Mouse (Mus musculus) forebrain, embryonic 13.5 days (tissue): ENCODE measurements at regions not wholly inside any gene's neighbourhood (a gene's known extent, or its start where the extent isn't known, plus 50 kb on each side); places are given as distances from the start of the nearest gene placed in this dataset.

Source experiments
- ATAC-seq: fragments of 200-750 bp; cut with Nextera tagmentation; 2 replicates; pipeline ENCODE4 v1.8.0; 2017
- H3K27ac ChIP-seq: fragments of 300-500 bp; sonication (generic); 2 replicates; pipeline ENCODE4 v1.5.1; 2015; ENCODE audit warnings: inconsistent platforms, mild to moderate bottlenecking, moderate library complexity
- H3K27me3 ChIP-seq: fragments of 300-500 bp; sonication (generic); 2 replicates; pipeline ENCODE4 v1.6.1; 2015; ENCODE audit warnings: mild to moderate bottlenecking, inconsistent platforms
- H3K36me3 ChIP-seq: fragments of 300-500 bp; sonication (generic); 2 replicates; pipeline ENCODE4 v1.6.1; 2015; ENCODE audit warnings: mild to moderate bottlenecking, inconsistent platforms; ENCODE audit not compliant: poor library complexity, severe bottlenecking
- H3K4me1 ChIP-seq: fragments of 300-500 bp; sonication (generic); 2 replicates; pipeline ENCODE4 v1.6.1; 2015; ENCODE audit warnings: inconsistent platforms
- H3K4me2 ChIP-seq: fragments of 300-500 bp; sonication (generic); 2 replicates; pipeline ENCODE4 v1.6.1; 2015; ENCODE audit warnings: inconsistent platforms, mild to moderate bottlenecking, moderate library complexity
- H3K4me3 ChIP-seq: fragments of 300-500 bp; sonication (generic); 2 replicates; pipeline ENCODE4 v1.5.1; 2015; ENCODE audit warnings: mild to moderate bottlenecking, inconsistent platforms
- H3K9ac ChIP-seq: fragments of 300-500 bp; sonication (generic); 2 replicates; pipeline ENCODE4 v1.6.1; 2015; ENCODE audit warnings: mild to moderate bottlenecking, inconsistent platforms
- H3K9me3 ChIP-seq: fragments of 300-500 bp; sonication (generic); replicated peaks from 2 replicates; pipeline ENCODE4 v1.6.1; 2016; ENCODE audit warnings: inconsistent platforms
- WGBS: fragments of 180-500 bp; shearing (Covaris S2); methylation state at CpG from one replicate; pipeline ENCODE4 v1.1.7; 2015; 5-methylcytosine and 5-hydroxymethylcytosine counted together

GRCm38 (mm10) chr2:45196511-45196910, 79.3 kb upstream of the Zeb2 start:
- Histone ChIP-seq H3K4me2 (no peak overlapping the region), H3K27ac (no peak overlapping the region), H3K36me3 (no peaks in the 10 kb centered on the region), H3K27me3 (no peaks in the 10 kb centered on the region), H3K4me1 (no peaks in the 10 kb centered on the region), H3K4me3 (no peak overlapping the region), H3K9ac (no peak overlapping the region), H3K9me3 (no peaks in the 10 kb centered on the region)
- no peak for ATAC-seq
- WGBS, result 96% methylated on average over 4 of the region's 4 CpGs

DNA sequence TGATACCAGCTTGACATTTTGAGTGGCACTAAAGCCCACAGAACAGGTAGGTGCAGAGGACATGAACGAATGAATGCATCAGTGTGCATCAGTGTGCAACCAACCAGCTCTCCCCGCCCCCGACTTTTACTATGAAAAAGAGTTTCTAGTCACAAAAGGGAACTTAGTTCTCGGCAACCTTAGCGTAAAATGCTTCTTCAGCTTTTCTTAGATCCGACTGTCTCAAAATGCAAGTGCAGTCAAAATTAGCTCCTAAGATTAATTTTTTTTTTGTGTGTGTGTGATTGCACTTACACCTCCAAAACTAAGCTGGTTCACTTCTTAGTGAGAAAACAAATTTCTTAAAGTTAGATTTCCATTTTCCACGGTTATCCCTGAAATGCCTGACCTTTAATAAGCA, 77.1 kb upstream of the Zeb2 start:
- H3K9me3 ChIP-seq, result no peaks in the 10 kb centered on the region
- H3K27ac ChIP-seq, result no peak overlapping the region
- no peaks in the 10 kb centered on the region for H3K27me3 ChIP-seq
- H3K9ac ChIP-seq, result no peak overlapping the region
- H3K36me3 ChIP-seq, result no peaks in the 10 kb centered on the region
- H3K4me1 ChIP-seq, result no peaks in the 10 kb centered on the region
- no peak overlapping the region for H3K4me2 ChIP-seq
- ATAC-seq, result no peak
- WGBS, result 69% methylated on average over 7 of the region's 7 CpGs
- H3K4me3 ChIP-seq, result no peak overlapping the region

GRCm38 (mm10) chr2:45185621-45185999, 68.4 kb upstream of the Zeb2 start:
- Histone ChIP-seq H3K4me2 (no peak overlapping the region), H3K9me3 (no peaks in the 10 kb centered on the region), H3K36me3 (no peaks in the 10 kb centered on the region), H3K27me3 (no peaks in the 10 kb centered on the region), H3K4me3 (no peak overlapping the region), H3K9ac (no peak overlapping the region), H3K27ac (peak overlapping the region; percentile 42; the same call in 1 of the 2 replicates), H3K4me1 (peaks cover 25% of the 10 kb centered on the region)
- ATAC-seq, result no peak

DNA sequence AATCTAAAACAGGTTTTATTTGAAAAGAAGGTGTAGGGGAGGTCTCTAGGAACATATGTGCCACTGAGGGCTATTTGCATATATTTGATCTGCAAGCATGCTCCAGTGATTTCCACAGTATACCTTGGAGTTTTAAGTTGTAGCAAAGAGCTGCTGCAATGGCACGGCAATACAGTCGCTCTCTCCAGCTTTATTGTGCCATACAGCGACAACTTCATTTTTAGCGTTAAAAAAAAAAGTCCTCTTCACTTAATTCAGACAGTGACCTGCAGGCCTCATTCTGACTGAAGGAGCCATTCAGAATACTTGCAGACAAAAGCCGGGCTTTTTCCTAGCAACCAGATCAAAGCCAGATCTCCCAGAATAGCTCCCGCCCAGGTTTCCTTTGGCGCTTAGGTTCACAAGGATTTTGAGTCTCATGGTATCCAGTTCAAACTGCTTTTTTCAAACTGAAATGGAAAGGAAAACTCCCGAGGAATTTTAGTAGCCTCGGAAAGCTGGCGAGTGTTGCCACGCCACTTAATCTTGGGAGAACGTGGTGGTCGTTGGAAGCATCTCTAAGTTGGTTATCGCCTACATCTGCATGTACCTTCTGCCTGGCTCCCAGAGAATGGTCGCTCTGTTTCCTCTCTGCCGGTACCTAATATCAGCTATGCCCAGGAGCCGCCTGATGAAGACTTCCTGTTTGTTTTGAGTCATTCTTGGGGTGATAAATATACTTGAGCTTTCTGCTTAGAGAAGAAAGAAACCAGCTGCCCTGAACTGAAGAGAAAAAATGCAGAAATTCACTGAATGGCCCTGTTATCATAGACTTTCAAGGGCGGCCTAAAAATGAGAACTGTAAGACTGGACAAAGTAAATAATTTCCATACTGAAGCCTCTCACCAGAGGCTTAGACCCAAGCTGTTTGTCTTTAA, 67.8 kb upstream of the Zeb2 start:
- no peaks in the 10 kb centered on the region for H3K9me3 ChIP-seq
- 4% methylated on average over 18 of the region's 18 CpGs for WGBS
- H3K36me3 ChIP-seq, result no peaks in the 10 kb centered on the region
- H3K4me3 ChIP-seq, result 0 out of 2 replicates have a peak overlapping the region, but pooled peaks have one; percentile 6
- H3K27me3 ChIP-seq, result no peaks in the 10 kb centered on the region
- H3K27ac ChIP-seq, result peak overlapping the region; percentile 42
- H3K9ac ChIP-seq, result no peak overlapping the region
- H3K4me2 ChIP-seq, result peak overlapping the region; percentile 48
- H3K4me1 ChIP-seq, result peaks cover 25% of the 10 kb centered on the region
- peak; percentile 65; the same call in 1 of the 2 replicates for ATAC-seq

- peak; percentile 29; the same call in 1 of the 2 replicates for ATAC-seq
- Histone ChIP-seq H3K9ac (no peak overlapping the region), H3K36me3 (no peaks in the 10 kb centered on the region), H3K4me1 (peaks cover 25% of the 10 kb centered on the region), H3K9me3 (no peaks in the 10 kb centered on the region), H3K4me2 (0 out of 2 replicates have a peak overlapping the region, but pooled peaks have one; percentile 13), H3K4me3 (no peak overlapping the region), H3K27me3 (no peaks in the 10 kb centered on the region), H3K27ac (no peak overlapping the region)
- 16% methylated on average over 6 of the region's 6 CpGs for WGBS
Observed at GRCm38 (mm10) chr2:45184149-45184548, 67.0 kb upstream of the Zeb2 start.

GRCm38 (mm10) chr2:45182876-45183275, 65.7 kb upstream of the Zeb2 start:
- peaks cover 25% of the 10 kb centered on the region for H3K4me1 ChIP-seq
- no peaks in the 10 kb centered on the region for H3K9me3 ChIP-seq
- H3K27ac ChIP-seq, result no peak overlapping the region
- no peaks in the 10 kb centered on the region for H3K27me3 ChIP-seq
- WGBS, result 25% methylated on average over 1 of the region's 1 CpGs
- no peak overlapping the region for H3K4me2 ChIP-seq
- no peak overlapping the region for H3K4me3 ChIP-seq
- ATAC-seq, result no peak
- no peaks in the 10 kb centered on the region for H3K36me3 ChIP-seq
- no peak overlapping the region for H3K9ac ChIP-seq

DNA sequence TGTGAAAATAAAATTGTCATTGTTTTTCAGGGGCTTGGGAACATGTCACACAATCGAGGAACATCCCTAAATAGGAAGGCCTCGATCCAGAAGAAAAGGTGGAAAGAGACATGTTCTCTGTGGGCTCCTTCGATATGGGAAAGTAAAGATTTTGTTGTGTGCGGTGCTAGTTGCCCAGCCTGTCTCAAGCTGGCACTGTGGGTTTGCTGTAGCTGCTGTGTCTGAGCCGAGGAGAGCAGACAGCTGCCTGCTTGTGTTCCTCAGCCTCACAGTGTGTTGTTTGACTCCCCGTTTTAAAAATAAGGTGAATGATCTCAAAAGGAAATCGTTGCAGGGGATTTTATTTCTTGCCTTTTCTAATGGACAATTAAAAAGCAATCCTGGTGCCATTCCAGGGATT, 64.4 kb upstream of the Zeb2 start:
- H3K27ac ChIP-seq, result no peak overlapping the region
- ATAC-seq, result peak; percentile 65
- H3K4me3 ChIP-seq, result no peak overlapping the region
- no peaks in the 10 kb centered on the region for H3K27me3 ChIP-seq
- no peak overlapping the region for H3K4me2 ChIP-seq
- no peaks in the 10 kb centered on the region for H3K9me3 ChIP-seq
- H3K9ac ChIP-seq, result no peak overlapping the region
- WGBS, result 45% methylated on average over 7 of the region's 7 CpGs
- H3K4me1 ChIP-seq, result peaks cover 25% of the 10 kb centered on the region
- H3K36me3 ChIP-seq, result no peaks in the 10 kb centered on the region

DNA sequence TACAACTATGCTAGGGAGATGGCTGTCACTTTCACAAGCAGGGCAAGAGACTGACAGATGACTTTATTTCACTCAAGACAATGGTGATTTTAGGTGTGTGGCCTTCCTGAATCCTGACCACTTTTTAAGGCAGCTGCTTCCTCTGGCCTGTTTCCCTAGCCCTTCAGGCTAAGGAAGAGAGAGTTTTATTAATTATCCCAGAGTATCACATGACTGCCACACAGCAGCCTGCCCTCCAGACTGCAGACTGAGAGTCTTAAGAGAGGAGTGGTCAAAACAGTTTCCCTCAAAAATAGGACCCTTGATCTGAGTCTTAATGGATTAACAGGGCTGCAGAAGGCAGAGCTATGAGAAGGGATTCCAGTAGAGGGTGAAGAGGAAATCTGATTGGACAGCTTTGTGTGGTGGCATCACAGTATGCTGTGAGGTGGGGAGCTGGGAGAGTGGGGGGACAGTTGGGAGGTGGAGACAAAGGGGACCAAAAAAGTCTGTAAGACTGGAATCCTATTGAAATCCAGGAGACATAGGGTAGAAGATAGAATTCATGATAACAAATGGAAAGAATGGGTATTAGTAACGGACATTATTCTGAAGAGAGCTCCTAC, 61.8 kb upstream of the Zeb2 start:
- 88% methylated on average over 1 of the region's 1 CpGs for WGBS
- H3K36me3 ChIP-seq, result no peaks in the 10 kb centered on the region
- no peaks in the 10 kb centered on the region for H3K27me3 ChIP-seq
- H3K4me1 ChIP-seq, result peaks cover 8% of the 10 kb centered on the region
- no peak overlapping the region for H3K27ac ChIP-seq
- no peak overlapping the region for H3K9ac ChIP-seq
- no peak overlapping the region for H3K4me2 ChIP-seq
- peaks cover 7% of the 10 kb centered on the region; the same call in 1 of the 2 replicates for H3K9me3 ChIP-seq
- peak; percentile 52; the same call in 1 of the 2 replicates for ATAC-seq
- no peak overlapping the region for H3K4me3 ChIP-seq

DNA sequence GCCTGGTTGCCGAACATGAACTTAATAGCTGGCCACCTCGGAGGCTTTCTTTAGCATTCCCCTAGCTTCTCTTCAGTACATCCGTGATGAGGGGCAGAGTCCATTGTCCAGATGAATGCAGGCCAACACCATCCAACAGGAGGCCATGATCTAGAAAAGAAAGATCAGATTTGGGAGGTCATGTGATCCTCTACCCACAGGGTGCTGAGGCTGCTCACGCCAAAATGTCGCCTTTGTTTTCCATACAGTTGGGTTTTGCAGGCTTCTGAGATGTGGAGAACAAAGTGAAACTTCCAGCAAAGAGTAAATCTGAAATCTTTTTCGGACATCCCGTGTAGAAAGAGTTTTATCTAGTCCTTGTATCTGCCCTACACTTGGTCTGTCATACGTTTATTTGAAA, 55.2 kb upstream of the Zeb2 start:
- H3K4me3 ChIP-seq, result no peak overlapping the region
- H3K4me2 ChIP-seq, result no peak overlapping the region
- 78% methylated on average over 8 of the region's 8 CpGs for WGBS
- peaks cover 3% of the 10 kb centered on the region; the same call in 1 of the 2 replicates for H3K27me3 ChIP-seq
- no peak overlapping the region for H3K27ac ChIP-seq
- peaks cover 7% of the 10 kb centered on the region; the same call in 1 of the 2 replicates for H3K9me3 ChIP-seq
- H3K4me1 ChIP-seq, result peaks cover 29% of the 10 kb centered on the region
- no peak overlapping the region for H3K9ac ChIP-seq
- no peak for ATAC-seq
- H3K36me3 ChIP-seq, result no peaks in the 10 kb centered on the region

DNA sequence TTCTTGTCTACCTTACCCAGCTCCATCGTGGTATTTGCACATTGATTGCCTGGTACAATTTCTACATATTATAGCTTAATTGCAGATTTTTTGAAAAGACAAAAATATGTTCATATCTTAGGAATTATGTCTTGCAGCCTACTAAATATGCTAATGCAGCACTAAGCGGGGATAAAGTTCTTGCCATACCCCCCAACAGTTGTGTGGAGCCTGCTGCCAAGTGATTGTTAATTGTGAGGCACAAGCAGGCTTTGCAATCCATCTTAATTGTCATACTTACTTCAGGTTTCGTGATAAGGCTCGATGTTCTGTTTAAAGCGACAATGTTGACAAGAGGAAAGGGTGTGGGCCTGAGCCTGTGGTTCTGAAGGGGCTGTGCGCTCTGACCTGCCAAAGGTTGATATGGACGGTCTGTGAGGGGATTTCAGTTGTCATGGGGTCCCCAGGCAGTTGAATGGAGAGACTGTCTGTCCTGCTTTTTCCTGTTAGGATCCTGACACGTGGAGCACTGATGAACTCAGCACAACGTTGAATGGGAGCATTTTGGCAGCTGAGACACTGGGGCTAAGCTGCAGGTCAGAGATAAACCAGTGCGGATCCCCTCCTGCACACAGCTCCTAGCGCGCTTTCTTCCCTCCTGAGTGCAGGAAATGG, 54.5 kb upstream of the Zeb2 start:
- H3K27me3 ChIP-seq, result peaks cover 3% of the 10 kb centered on the region; the same call in 1 of the 2 replicates
- H3K9me3 ChIP-seq, result peaks cover 7% of the 10 kb centered on the region; the same call in 1 of the 2 replicates
- H3K27ac ChIP-seq, result no peak overlapping the region
- H3K4me2 ChIP-seq, result no peak overlapping the region
- no peak overlapping the region for H3K4me3 ChIP-seq
- peaks cover 29% of the 10 kb centered on the region for H3K4me1 ChIP-seq
- no peak overlapping the region for H3K9ac ChIP-seq
- 59% methylated on average over 12 of the region's 12 CpGs for WGBS
- H3K36me3 ChIP-seq, result no peaks in the 10 kb centered on the region
- no peak for ATAC-seq

- Histone ChIP-seq H3K4me3 (no peak overlapping the region), H3K36me3 (no peaks in the 10 kb centered on the region), H3K4me2 (peak overlapping the region; percentile 24; the same call in 1 of the 2 replicates), H3K9me3 (peaks cover 4% of the 10 kb centered on the region; the same call in 1 of the 2 replicates), H3K27me3 (peaks cover 3% of the 10 kb centered on the region; the same call in 1 of the 2 replicates), H3K27ac (no peak overlapping the region), H3K9ac (no peak overlapping the region), H3K4me1 (peaks cover 29% of the 10 kb centered on the region)
- ATAC-seq, result peak; percentile 48; the same call in 1 of the 2 replicates
- WGBS, result 38% methylated on average over 3 of the region's 3 CpGs
Observed at GRCm38 (mm10) chr2:45170272-45170671, 53.1 kb upstream of the Zeb2 start.
